Mouse (Mus musculus): ENCODE measurements around the gene Rnf38.

Gene Rnf38

DNA sequence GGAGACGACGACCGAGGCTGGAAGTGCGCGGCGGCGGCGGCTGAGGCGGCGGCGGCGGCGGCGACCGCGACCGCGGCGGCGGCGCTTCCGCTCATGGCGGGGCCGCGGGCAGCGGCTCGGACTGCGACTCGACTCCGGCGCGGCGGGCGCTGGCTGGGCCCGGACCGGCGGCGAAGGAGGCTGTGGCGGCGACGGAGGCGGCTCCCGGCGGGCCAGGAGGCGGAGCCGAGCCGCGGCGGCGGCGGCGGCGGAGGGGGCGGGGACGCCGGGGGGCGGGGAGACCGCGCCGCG is at the start of gene Rnf38:
Gene Rnf38 (minus strand): TSS at position 77 of the 291 bp plus-strand sequence.
- DNase-seq (ENCODE audit: low spot score), result no peak

DNA sequence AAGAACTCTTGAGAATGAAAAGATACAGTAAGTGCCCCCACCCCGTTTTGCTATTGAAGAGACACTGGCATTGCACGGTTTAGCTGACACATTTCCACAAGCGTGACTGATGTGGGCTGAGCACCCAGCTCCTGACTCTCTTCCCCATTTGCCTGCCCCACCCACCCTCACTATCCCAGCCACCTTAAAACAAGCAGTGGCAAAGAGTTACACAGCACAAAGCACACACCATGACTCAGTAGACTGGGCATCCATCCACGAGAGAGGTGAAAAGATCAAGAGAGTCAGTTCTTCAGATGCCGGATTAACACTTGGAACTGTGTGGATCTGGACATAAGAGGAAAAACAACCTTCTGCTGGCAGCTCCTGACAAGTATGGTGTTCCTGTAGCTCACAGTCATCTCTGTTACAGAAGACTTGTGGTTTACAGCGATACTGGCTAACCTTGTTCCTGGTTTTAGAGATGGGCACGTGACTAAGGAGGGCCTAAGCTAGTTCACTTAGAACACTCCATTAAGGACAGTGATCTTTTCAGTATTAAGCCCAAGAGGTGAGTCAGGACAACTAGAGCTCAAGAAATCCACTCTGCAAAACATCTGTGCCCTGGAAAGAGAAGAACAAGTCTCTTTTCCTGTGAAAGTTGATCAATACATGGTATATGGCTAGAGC is 48.1 kb upstream of the Rnf38 start:
- no peak for DNase-seq (ENCODE audit: low spot score)

GRCm38 (mm10) chr4:44271134-44271533 is 37.5 kb upstream of the Rnf38 start:
- no peak for DNase-seq (ENCODE audit: low spot score)

- DNase-seq (ENCODE audit: low spot score), result no peak
These were observed 35.8 kb upstream of the Rnf38 start for GRCm38 (mm10) chr4:44269376-44269817.

GRCm38 (mm10) chr4:44267437-44267836 is 33.8 kb upstream of the Rnf38 start:
- no peak for DNase-seq (ENCODE audit: low spot score)

DNA sequence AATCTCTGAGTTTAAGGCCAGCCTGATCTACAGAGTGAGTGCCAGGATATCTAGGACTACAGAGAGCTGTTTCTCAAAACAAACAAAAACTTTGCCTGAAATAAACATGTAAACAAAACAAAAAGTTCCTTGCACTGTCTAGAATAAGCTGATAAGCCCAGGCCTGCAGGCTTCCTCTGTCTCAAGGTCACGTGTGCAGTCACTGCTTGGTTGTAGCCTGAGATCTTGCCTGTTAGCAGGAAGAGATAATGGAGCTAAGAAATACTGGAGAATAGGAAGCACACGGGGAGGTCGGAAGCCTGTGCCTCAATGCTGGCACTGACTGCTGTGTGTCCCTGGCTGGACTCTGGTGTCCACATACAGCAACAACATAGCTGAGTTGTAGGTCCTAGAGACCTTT is 31.9 kb upstream of the Rnf38 start:
- DNase-seq (ENCODE audit: low spot score), result no peak

DNA sequence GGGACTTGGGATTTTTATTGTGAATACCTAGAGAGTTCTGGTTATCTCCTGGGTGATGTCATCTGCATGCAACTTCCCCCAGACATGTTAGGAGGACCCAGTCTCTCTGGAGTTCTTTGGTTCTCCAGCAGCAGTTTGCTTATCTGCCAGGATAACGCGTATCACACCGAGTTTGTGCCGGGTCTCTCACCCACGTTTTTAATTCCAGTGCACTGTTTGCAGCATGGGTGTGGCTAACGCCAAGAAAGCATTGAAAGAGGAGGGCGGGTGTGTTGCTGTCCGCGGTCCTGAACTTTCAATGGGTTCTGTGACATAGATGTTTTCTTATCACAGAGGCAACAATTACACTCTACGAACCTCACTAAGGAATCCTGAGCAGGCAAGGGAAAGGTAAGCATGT is 26.7 kb upstream of the Rnf38 start:
- DNase-seq (ENCODE audit: low spot score), result peak; percentile 57

DNA sequence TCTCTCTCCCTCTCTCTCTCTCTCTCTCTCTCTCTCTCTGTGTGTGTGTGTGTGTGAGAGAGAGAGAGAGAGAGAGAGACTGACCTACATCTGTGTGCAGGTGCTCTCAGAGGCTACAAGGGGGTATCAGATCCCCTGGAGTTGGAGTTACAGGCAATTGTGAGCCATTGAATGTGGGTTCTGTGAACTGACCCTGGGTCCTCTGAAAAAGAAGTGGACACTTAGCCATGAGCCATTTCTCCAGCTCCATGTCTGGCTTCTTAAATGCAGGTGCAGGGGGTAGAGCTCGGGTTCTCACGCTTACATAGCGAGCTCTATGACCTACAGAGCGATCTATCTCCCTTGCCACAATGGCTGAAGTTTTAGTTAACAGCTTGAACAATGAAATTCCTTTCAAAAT is 25.5 kb upstream of the Rnf38 start:
- DNase-seq (ENCODE audit: low spot score), result no peak

DNA sequence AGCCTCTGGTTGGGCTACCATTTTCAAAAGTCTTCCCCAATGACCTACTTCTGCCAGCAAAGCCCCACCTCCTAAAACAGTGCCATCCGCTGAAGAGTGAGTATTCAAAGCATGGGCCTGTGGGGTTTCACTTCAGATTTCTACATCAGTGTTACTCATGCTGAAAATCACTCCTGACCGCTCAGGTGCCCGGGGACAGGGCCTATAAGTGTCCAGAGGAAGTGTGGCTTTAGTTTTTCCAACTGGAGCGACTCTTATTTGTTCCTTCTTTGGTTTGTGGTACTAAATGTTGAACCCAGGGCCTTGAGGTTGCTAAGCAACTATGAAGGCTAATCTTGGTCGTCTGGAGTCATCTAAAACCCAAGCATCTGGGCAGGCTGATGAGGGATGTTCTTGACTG is 21.0 kb upstream of the Rnf38 start:
- no peak for DNase-seq (ENCODE audit: low spot score)

DNA sequence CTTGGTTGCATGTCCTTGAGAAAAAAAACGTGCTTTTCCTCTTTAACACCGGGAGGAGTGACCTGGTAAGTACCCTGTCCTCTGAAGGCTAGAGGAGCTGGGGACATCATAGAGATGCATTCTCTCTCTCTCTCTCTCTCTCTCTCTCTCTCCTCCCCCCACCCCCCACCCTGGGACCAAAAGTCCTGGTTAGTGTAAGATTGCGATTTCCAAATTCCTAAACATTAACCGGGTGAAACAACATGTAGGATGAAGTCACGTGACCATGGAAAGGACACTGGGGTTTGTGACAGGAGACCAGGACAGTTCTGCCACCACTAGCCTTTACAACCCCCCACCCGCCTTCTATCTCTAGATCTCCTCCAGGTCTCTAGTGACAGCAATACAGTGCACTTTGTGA is 19.6 kb upstream of the Rnf38 start:
- DNase-seq (ENCODE audit: low spot score), result no peak

DNA sequence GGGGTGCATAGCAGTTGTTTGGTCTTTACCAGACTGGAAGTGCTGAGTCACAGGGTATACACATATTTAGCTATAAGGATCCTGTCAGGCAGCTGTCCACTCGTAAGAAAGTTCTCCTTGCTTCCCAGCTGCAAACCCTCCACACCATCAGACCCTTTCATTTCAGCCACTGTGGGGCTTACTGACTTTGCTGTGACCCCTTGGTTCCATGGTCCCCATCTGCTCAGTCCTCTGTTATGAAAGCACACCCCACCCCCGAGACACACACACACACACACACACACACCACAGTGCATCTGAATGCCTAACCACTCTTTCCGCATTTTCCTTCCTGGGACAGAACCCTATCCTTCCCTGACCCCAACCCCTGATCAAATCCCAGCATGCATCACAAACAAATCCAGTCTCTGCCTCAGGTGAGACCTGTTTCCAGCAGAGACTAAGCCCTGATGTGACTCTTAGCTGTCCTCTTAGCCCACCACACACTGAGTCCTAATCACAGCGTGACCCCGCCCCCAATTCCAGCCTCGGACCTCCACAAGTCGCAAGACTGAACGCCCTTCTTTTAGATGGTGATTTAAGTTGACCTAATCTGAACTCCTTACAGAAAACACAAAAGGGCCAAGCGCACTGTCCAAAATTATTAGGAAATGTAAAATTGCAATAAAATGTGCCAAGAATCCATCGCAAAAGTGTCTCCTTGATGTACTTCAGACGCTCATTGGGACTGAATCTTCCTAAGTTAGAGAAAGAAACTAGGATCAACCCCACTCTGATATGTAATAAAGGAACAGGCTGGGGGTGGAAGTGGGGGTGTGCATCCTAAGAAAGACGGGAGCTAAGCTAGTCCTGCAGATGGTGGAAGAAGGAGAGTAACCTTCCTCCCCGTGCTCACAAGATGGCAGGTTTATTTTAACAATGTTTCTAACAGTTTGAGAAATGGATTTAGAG is 18.7 kb upstream of the Rnf38 start:
- no peak for DNase-seq (ENCODE audit: low spot score)

DNA sequence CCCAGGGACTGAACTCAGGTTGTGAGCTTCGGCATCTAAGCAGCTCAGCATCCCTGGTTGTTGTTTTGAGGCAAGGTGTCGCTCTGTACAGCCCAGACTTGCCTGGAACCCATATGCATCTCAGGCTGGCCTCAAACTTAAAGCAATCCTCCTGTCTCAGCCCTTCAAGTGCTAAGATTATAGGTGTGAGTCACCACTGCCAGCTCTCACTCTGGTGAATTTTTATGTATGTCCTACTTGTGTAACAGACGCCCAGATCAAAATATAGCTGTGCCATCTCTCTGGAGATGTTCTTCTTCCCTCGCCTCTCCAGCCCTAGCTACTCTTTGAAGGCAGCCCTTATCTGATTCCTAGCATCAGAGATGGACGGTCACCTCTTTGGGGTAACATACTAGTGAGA is 17.9 kb upstream of the Rnf38 start:
- DNase-seq (ENCODE audit: low spot score), result no peak

DNA sequence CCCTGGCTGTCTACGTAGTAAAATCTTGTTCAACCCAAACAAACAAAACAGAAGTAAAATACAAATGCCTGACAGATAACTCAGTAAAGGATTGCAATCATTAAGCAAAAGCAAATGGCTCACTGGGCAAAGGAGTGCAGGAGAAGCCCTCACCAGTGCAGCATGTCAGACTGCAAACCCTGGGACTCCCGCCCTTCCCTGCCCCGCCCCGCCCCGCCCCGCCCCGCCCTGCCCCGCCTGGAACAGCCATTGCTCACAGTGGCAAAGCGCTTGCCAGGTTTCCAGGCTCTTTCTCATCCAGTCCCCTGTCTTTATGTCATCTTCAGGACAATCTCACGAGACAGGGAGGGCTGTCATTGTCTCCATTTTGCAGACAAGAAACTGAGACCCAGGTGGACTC is 16.1 kb upstream of the Rnf38 start:
- no peak for DNase-seq (ENCODE audit: low spot score)

GRCm38 (mm10) chr4:44247051-44247939 is 13.7 kb upstream of the Rnf38 start:
- DNase-seq (ENCODE audit: low spot score), result peak; percentile 33

GRCm38 (mm10) chr4:44246285-44246684 is 12.7 kb upstream of the Rnf38 start:
- no peak for DNase-seq (ENCODE audit: low spot score)

- no peak for DNase-seq (ENCODE audit: low spot score)
These were observed 8.0 kb upstream of the Rnf38 start for GRCm38 (mm10) chr4:44241638-44242037.

GRCm38 (mm10) chr4:44235946-44236345 is 2.4 kb upstream of the Rnf38 start:
- DNase-seq (ENCODE audit: low spot score), result no peak

- DNase-seq (ENCODE audit: low spot score), result peak; percentile 95
These were observed 646 bp upstream of the Rnf38 start for GRCm38 (mm10) chr4:44234004-44234866.

DNA sequence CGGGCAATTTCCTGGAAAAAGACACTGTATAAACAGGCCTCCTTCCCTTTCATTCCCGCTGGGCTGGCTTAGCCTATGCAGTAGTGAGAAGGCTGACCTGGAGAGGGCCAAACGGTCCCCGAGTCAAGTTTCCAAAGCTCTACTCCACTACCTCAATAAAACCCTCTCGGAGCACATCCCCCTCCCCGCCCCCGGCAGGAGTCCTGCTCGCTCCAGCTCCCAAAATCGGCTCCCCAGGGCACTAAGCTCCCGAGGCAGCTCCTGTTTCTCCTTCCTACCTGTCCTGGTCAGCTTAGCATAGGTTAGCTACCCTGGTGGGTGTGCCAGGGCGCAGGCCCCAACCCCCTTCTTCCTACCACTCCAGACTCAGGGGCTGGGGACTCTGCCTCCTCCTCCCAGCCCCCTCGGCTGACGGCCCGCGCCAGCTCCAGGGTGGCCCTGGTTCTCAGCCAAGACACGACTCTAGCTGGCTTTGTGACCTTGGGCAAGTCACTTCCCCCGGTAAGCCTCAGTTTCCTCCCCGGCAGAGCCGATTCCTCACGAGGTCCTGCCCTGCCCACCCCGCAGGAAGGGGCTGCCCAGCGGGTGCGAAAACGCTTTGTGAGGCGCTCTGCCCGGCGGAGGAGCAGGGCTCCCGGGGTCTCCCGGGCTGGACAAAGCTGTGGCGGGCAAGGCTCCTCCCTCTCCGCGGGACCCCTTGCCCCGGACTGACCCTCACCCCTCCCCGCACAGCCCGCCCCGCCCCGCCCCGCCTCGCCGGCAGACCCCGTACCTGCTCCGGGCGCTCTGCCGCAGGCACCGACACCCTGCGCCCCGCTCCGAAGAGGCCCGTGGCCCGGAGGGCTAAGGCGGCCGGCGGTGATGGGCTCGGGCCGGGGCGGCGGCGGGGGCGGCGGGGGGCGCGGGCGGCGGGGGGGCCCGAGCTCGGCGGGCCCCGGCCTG is 547 bp downstream of the Rnf38 start:
- DNase-seq (ENCODE audit: low spot score), result peak; percentile 48

DNA sequence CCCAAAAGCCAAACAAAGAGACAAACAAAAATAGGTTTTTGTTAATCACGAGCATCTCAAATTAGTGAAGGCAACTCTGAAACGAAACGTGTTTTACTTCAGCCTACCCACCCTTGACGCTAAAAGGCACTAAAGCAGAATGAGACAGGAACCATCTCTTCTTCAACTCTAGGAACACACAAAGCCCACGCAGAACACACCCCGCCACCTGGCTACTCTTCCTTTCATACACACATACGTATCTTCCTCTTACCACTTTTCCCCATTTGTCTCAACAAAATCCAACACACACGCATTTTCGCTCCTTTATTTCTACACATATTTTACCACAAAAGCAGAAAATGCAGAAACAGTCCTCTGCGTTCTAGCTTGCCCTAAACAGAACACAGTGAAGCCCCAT is 8.5 kb downstream of the Rnf38 start:
- no peak for DNase-seq (ENCODE audit: low spot score)

Measured in ovary, postnatal 36 days (tissue).